Mouse (Mus musculus): ENCODE results near the gene Fcna. TPM values are rescaled to one million over a fixed set of nuclear protein-coding genes. Genes with fewer than 3 reads are reported as not detected.

Fcna gene
- 84.3 and 88.2 TPM in 2 replicates for polyA plus RNA-seq (2012; rRNA removed)

DNA sequence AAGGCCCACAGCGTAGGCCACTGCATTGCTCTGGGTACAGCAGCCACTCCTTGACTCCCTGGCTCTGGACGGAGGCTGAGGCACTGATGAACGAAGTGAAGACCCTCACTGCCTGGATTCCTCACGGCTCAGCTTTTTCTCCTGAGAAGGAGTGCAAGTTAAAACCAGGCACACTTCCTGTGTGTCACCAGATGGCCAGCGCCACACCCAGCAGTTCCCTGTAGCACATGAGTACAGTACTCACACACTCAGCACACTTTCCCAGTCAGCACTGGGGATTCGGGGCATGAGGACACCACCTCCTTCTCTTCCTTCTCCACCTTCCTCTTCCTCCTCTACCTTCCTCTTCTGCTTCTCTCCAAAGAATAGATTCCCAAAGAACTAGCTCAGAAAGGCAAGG lies at the start of gene Fcna:
Fcna (minus strand) TSS at position 220 of the 400 bp plus-strand sequence.

GRCm38 (mm10) chr2:25676486-25676885 lies 48.7 kb upstream of the Fcna start, which contains the start of gene Lcn6:
Gene Lcn6, plus strand, starts transcription at chr2:25676786.

DNA sequence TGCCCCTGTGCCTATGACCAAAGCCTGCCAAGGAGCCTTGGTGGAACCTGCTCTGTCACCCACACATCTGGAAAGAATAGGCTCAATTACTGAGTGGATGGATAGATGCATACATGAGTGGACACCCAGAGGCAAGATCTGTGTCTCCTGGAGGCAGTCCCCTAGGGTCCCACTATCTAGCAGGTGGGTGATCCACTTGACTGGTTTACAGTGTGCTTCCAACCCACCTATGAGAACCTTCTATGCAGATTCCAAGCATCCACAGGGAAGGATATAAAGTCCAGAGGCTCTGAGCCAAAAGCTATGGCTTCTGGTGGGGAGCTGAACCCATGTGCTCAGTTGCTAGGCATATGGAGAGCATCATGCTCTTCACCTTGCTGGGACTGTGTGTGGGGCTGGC lies 29.8 kb upstream of the Fcna start, which contains the start of gene Lcn5:
Lcn5 (plus strand) TSS at position 301 of the 400 bp plus-strand sequence.

DNA sequence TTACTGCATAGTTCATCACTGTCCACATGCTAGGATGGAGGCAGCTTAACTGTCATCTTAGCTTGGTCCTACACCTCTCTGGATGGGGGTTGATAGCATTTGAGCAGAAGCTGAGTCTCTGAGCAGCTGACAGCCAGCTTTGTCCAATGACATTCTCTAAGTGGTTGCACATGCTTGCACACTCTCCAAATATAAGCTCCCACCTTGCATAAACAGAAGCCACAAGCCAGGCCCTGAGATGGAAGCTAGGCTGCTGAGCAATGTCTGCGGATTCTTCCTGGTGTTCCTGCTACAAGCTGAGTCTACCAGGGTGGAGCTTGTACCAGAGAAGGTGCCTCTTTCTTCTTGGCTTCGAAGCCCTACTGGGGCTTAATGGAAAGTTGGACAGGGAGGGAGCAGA lies 25.1 kb upstream of the Fcna start, which contains the start of gene Lcn8:
Lcn8 (plus strand) TSS at position 219 of the 400 bp plus-strand sequence.

DNA sequence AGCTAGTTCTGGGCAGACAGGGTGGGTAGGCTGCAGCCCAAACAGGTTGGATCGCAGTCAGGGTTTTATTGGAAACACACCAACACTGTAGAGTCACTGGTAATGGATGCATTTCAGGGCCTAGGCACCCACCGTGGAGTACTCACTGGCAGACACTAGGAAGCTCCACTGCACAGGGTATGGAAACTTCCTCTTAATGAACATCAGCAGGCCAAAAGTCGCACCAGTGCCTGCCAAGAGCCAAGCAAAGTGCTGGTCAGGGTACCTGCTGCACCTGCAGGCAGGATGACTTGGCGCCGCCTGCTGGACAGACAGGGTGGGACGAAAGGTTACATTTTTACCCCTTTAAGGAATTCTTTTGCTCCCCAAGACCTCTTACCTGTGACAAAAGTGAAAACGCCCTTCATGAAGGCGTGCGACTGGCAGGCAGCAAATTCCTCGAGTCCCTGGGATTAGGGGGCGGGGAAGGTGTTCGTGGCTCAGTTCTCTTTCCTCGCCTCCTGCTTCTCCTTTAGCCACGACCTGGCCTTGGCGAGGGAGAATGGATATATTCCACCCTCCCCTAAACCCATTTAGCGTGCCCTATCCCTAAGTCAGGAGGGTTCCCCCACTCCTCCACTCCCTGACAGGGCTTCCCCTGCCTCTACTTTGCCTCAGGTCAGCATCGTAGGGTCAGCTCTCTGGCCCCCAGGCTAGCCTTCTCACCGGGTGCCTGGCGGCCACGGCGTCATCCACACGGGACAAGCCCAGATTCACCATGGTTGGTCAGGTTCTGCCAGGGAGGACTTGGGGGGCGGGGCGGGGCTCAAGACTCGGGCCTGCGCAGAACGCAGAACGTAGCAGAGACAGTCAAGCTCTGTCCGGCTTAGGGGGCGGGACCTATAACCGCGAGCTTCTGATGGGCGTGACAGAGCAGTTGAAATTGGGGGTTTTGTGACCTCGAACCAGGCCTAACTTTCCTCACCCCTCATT lies 6.3 kb downstream of the Fcna start, which contains the start of gene Tmem141:
Tmem141 (minus strand) TSS at position 777 of the 972 bp plus-strand sequence.

DNA sequence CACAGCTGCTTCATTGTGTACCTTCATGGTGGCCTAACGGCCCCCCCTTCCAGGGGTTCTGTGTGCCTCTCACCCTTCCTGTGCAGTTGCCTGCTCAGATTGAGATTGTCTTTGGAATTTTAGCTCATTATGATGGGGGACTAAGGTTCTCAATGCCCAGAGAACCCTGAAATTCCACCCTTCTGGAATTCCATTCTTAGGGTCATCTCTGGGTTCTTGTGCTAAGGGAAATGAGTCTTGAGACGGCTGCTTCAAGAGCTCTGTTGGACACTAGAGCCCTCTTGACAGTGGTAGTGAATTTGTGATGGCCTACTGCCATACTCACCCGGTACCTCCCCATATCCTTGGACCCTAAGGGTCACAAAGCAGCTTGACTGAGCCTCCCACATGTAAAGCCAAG lies 10.3 kb downstream of the Fcna start, which contains the start of gene Ccdc183:
Ccdc183 (minus strand) TSS at position 101 of the 400 bp plus-strand sequence.

GRCm38 (mm10) chr2:25607761-25608622 lies 19.8 kb downstream of the Fcna start, which contains the start of gene Rabl6:
Gene Rabl6, minus strand, starts transcription at chr2:25608521.

DNA sequence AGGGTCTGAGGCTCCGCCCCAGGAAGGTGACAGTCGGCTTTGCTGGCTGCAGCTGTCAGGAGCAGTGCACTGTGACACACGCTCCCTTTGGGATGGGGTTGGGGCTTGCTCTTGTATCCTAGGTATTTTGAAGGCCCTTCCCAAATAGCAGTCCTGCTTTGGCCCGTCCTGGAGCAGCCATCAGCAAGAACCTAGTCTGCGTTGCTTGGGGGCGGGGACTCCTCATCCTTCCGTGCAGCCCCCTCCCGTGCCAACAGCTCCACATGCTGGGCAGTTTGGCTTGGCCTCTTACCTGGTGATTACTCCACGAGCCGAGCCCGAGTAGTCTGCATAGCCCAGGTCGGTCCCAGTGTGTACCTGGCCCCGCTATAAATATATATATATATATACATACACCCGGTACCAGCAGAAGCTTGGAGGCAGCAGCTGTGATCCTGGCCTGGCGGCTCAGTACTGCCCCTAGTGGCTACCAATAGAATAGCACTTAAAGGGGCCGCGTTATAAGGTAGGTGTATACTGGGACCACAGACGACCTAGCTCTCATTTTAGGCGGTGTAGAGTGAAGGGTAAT lies 46.5 kb downstream of the Fcna start, which contains the start of gene Ajm1:
Ajm1 (minus strand) TSS at position 464 of the 571 bp plus-strand sequence.

Other genes starting within 250 kb of the Fcna start
- 6.0 and 7.2 TPM in 2 replicates for gene Entpd2, start 232.2 kb downstream of the Fcna start, polyA plus RNA-seq (2012; rRNA removed)
- 6.9 and 7.6 TPM in 2 replicates for gene Npdc1, start 228.7 kb downstream of the Fcna start, polyA plus RNA-seq (2012; rRNA removed)
- 0.87 and 0.96 TPM in 2 replicates for gene Fut7, start 204.8 kb downstream of the Fcna start, polyA plus RNA-seq (2012; rRNA removed)
- gene Abca2, start 199.3 kb downstream of the Fcna start, polyA plus RNA-seq (2012; rRNA removed), result 2.1 and 2.4 TPM in 2 replicates
- 1.8 and 2.3 TPM in 2 replicates for gene Clic3, start 171.2 kb downstream of the Fcna start, polyA plus RNA-seq (2012; rRNA removed)
- 12.5 and 13.0 TPM in 2 replicates for gene Paxx, start 166.9 kb downstream of the Fcna start, polyA plus RNA-seq (2012; rRNA removed)
- gene Ptgds, start 158.0 kb downstream of the Fcna start, polyA plus RNA-seq (2012; rRNA removed), result 0.68 and 0.72 TPM in 2 replicates
- gene Lcn12, start 134.1 kb downstream of the Fcna start, polyA plus RNA-seq (2012; rRNA removed), result not detected in 2 replicates
- gene Fbxw5, start 127.3 kb downstream of the Fcna start, polyA plus RNA-seq (2012; rRNA removed), result 4.7 and 5.0 TPM in 2 replicates
- gene C8g, start 126.3 kb downstream of the Fcna start, polyA plus RNA-seq (2012; rRNA removed), result 91.0 TPM in 2 replicates
- gene Traf2, start 81.1 kb downstream of the Fcna start, polyA plus RNA-seq (2012; rRNA removed), result 5.9 and 6.6 TPM in 2 replicates
- 102 and 106 TPM in 2 replicates for gene Edf1, start 70.2 kb downstream of the Fcna start, polyA plus RNA-seq (2012; rRNA removed)
- gene Mamdc4, start 53.2 kb downstream of the Fcna start, polyA plus RNA-seq (2012; rRNA removed), result 0.99 and 2.5 TPM in 2 replicates
- gene Phpt1, start 52.8 kb downstream of the Fcna start, polyA plus RNA-seq (2012; rRNA removed), result 33.1 and 38.3 TPM in 2 replicates
- 0.05 and 0.13 TPM in 2 replicates for gene Ajm1, start 46.3 kb downstream of the Fcna start, polyA plus RNA-seq (2012; rRNA removed)
- 17.2 and 22.1 TPM in 2 replicates for gene Rabl6, start 19.5 kb downstream of the Fcna start, polyA plus RNA-seq (2012; rRNA removed)
- not detected in 2 replicates for gene Ccdc183, start 10.4 kb downstream of the Fcna start, polyA plus RNA-seq (2012; rRNA removed)
- gene Tmem141, start 6.0 kb downstream of the Fcna start, polyA plus RNA-seq (2012; rRNA removed), result 23.0 and 24.3 TPM in 2 replicates
- gene Lcn8, start 25.1 kb upstream of the Fcna start, polyA plus RNA-seq (2012; rRNA removed), result not detected in 2 replicates
- gene Lcn5, start 29.9 kb upstream of the Fcna start, polyA plus RNA-seq (2012; rRNA removed), result not detected in 2 replicates
- not detected in 2 replicates for gene Lcn6, start 48.8 kb upstream of the Fcna start, polyA plus RNA-seq (2012; rRNA removed)
- gene Lcn10, start 54.7 kb upstream of the Fcna start, polyA plus RNA-seq (2012; rRNA removed), result not detected in 2 replicates
- gene Obp2a, start 72.0 kb upstream of the Fcna start, polyA plus RNA-seq (2012; rRNA removed), result not detected in 2 replicates
- 4.9 and 5.3 TPM in 2 replicates for gene Bmyc, start 78.7 kb upstream of the Fcna start, polyA plus RNA-seq (2012; rRNA removed)
- gene Obp2b, start 109.0 kb upstream of the Fcna start, polyA plus RNA-seq (2012; rRNA removed), result not detected in 2 replicates
- gene Lcn3, start 137.5 kb upstream of the Fcna start, polyA plus RNA-seq (2012; rRNA removed), result not detected in 2 replicates
- not detected in 2 replicates for gene Lcn11, start 149.0 kb upstream of the Fcna start, polyA plus RNA-seq (2012; rRNA removed)
- not detected in 2 replicates for gene Gm13539, start 154.2 kb upstream of the Fcna start, polyA plus RNA-seq (2012; rRNA removed)
- not detected in 2 replicates for gene Glt6d1, start 187.8 kb upstream of the Fcna start, polyA plus RNA-seq (2012; rRNA removed)
- not detected in 2 replicates for gene Lcn9, start 195.1 kb upstream of the Fcna start, polyA plus RNA-seq (2012; rRNA removed)
- not detected in 2 replicates for gene Sohlh1, start 219.2 kb upstream of the Fcna start, polyA plus RNA-seq (2012; rRNA removed)
- 0.17 and 0.23 TPM in 2 replicates for gene Kcnt1, start 235.7 kb upstream of the Fcna start, polyA plus RNA-seq (2012; rRNA removed)

All from liver, embryonic 18 days (tissue).